Mouse (Mus musculus): Measurements from ENCODE around the gene Cox8b.

GRCm38 (mm10) chr7:140851916-140852315, 48.3 kb downstream of the Cox8b start:
- TF ChIP-seq CTCF (IDR thresholded peaks at IDR 0.05) (no peak), EP300 (IDR thresholded peaks at IDR 0.05) (no peak)
